Mouse (Mus musculus) right cerebral cortex, postnatal 4 days (tissue): ENCODE measurements around the gene Nrip2.
"Not testable (repeated sequence)": the region's sequence is repeated elsewhere in the genome, so short reads cannot be mapped to it uniquely, and the experiment has no call there.

Experiments used
- DNase-seq: peaks from one replicate; pipeline ENCODE4 v3.0.0-alpha.2; 2022

Nrip2 gene

DNA sequence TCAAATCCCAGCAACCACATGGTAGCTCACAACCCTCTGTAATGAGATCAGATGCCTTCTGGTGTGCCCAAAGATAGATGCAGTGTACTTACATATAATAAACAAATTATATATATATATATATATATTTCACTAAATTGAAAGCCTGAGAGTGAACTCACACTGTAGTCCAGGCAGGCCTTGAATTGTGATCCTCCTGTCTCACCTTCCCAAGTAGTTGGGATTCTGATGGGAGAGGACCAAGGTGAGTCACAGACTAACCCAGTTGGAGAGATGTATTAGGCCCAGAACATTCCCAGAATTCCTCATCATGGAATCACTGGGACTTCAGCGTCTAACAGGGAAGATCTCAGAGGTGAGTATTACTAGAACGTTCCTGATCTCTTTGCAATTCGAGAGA, at the start of gene Nrip2:
Gene Nrip2, plus strand, starts transcription at position 301 of the 400 bp plus-strand sequence.
- no peak for DNase-seq

DNA sequence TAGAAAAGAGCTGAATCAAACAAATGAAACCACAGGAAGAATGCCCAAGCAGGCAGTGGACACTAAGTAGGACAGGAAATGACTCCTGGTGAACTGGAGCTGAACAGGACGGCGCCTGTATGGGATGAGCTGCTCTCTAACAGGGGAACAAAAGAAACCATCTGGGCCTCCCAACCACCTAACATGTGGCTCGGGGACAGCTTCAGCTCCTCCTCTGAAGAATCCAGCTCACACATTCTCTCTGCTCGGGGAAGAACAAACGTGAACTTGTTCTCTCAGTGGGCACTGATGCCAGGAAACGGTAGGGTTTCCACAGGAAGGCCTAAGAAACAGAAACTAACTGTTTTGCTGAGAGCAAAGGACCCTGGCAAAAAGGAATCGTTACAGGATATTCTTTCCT, 49.4 kb upstream of the Nrip2 start:
- no peak for DNase-seq

DNA sequence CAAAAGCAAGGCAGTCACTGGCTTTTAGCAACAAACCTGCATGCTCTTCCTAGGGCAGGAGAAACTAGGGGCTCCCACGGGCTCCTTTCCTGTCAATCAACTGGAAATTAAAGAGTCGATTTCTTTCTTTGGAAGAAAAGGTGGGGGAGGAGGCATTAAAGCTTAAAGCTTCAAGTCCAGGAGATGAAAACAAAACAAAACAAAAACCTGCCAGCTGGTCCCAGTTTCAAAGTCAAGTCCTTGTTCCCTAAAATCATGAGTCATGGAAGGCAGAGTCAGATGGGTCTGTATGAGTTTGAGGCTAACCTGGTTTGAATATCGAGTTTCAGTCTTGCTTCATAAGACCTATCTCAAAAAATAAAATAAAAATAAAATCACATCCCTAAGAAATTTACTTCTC, 45.0 kb upstream of the Nrip2 start:
- DNase-seq, result no peak

DNA sequence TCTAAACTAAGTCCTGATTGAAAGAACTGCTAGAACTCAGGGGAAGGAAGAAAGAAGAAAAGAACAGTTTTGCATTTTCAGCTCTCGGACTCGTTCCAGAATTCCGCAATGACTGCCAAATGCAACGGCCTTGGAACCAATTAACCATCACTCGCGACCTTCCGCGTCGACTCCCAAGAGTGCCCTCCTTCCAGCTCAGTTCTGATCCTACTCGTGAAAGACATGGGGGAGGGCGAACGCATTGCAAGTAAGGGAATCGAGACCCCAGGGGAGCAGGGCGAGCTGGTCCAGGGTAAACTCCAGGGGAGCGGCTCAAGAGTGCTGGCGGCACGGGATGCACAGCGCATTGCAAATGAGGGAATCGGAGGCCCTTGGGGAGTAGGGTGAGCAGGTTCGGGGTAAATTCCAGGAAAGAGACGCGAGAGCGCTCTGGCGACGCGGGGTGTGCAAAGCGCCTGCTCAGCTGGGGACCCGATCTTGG, 43.9 kb upstream of the Nrip2 start:
- no peak for DNase-seq

DNA sequence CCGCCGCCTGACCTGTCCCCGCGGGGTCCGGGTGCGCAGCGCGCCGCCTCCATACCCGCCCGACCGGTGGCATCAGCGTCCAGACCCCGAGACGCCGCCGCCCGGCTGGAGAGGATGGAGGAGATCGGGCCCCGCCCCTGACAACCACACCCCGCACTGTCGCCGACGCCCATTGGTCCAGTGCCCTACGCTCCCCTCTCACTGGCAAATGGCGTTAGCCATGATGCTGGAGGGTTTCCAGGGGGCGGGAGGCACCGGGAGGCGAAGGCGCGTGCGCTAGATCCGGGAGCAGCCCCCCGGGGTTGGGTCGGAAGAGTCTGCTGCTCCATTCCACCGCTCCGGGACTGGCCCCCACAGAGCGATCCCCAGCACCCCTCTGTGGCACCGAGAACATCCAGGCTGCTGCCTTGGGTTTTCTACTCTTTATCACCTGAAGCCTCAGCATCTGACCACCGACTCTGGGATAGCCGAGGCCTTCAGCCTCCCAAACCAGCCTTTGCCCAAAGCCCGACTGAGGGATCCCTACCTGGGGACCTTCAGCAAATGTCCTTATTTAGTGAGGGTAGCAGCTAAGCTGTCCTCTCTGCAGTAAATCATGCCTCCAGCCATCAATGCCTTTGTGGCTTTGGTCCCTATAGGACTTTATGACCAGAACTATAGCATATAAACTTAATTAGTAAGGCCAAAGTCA, 43.2 kb upstream of the Nrip2 start, which contains the start of gene Tulp3:
Gene Tulp3, minus strand, starts transcription at position 126 of the 691 bp plus-strand sequence.
- DNase-seq, result peak; percentile 99

DNA sequence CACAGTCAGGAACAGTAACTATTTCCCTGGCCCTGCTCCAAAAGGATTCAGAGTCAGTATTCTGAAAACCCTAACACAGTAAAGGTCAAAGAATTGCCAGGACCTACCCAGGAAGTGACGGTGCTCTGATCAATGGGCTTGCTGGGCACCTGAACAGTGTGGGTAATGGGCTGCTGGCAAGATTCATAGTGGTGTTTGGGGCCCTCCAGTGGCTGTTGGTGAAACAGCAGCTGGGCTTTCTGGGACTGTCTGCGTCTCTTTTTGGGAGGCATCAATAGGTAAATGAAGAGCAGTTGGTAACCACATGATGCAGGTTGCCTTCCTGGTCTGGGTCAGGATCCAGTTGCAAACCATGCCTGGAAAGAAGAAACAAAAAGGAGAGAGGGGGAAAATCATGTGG, 40.1 kb upstream of the Nrip2 start:
- DNase-seq, result peak; percentile 73

DNA sequence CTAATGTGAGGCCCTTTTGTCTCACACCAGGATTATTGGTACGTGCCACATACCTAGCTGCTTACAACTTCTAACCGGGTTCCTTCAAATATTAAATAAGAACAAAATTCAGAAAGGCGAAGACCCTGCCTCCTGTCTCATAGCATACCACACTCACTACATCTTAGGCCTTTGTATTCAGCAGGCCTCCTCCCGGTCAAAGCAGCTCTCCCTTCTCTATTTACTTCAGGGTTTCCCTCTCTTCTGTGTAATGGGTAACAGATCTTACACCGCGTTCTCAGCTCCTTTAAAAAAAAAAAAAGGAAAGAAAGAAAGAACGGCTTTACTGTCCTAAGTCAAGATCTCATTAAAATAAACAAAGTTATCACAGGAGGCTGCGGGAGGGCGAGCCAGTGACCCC, 37.2 kb upstream of the Nrip2 start:
- DNase-seq, result no peak

DNA sequence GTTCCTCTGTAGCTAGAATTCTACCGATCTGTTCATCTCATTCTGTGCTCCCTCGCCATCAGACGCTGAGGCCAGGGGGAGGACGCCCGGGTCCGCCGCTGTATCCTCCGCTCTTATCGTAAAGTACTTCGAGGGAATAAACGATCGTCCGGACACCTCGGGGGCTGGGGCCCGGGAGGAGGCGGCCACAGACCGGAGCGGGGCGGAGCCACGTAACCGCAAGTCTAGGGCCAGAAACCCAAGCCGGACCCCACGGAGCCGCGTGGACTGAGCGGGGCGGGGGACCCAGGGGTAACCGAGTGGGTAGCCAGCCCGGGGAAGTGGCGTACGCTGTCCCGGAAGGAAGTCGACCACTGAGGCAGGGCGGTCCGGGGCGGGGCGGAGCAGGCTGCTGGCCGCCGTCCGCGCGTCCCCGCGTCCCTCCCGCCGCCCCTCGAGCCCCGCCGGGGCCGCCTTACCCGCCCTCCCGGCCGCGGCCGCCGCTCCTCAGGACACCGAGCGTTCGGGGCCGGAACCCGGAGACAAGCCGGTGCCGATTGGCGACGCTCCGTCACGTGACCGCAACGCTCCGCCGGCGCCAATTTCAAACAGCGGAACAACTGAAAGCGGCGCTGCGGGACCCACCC, 36.6 kb upstream of the Nrip2 start, which contains the start of the genes Rhno1 and Foxm1:
Gene Rhno1, minus strand, starts transcription at position 531 of the 626 bp plus-strand sequence.
Gene Foxm1, plus strand, starts transcription at position 587 of the 626 bp plus-strand sequence.
- DNase-seq, result peak; percentile 86

DNA sequence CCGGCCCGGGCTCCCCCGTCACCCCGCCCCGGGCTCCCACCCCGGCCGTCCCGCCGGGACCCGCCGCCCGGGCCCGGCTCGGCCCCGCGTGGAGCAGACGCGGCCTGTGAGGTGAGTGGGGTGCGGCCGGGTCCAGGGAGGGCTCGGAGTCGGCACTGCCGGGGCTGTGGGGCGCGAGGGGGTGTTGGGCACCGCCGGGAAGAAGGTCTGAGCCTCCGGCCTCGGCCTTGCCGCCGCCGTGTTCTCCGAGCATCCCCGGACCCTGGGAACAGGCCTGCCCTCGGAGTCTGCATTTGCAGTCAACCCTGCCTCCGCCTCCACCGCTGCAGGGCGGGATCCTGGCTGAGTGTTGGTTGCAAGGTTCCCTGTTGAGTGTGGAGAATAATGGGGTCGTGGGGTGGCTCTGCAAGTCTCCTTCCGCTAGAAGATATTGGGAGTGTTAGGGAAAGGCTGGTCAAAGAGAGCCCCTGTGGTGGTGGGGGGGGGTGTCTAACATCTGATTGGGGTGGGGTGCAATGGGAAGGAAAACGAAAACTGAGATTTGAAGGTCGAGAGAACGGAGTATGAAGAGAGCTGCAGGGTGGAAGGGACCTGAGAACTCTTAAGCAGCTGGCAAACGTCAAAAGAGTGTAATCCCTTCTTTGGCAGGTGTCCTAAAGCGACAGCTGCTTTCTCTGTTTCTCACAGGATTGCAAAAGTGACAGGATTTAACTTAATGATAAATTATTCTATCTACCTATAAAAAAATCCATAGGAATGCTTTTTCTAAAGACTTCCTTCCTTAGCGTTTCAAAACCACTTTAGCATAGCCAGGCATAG, 35.9 kb upstream of the Nrip2 start:
- no peak for DNase-seq

DNA sequence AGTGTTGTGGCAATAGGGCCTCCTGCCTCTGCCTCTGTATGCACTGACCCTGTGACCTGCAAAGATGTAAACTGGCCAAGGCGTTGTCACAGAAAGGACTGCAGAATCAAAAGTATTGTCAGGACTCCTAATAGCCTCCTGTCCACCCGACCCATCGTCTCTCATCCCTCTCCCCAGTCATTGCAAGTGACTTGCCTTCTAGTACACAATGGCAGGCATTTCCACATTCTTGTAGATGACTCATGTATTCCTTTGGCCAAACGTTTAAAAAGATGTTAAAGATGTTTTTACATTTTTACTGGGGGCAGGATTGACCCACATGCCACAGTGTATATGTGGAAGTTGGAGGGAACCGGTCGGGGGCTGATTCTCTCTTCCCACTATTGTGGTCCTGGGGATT, 34.4 kb upstream of the Nrip2 start:
- DNase-seq, result no peak

DNA sequence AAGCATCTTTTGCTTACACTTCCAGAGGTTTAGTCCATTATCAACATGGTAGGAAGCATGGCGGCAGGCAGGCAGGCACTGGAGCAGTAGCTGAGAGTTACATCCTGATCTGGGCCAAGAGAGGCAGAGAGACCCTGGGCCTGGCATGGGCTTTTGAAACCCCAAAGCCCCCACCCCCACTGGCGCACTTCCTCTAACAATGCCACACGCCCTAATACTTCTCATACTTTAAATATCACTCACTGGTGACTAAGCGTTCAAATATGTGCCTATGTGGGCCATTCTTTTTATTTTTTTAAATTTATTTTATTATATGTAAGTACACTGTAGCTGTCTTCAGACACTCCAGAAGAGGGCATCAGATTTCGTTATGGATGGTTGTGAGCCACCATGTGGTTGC, 32.6 kb upstream of the Nrip2 start:
- DNase-seq, result no peak

DNA sequence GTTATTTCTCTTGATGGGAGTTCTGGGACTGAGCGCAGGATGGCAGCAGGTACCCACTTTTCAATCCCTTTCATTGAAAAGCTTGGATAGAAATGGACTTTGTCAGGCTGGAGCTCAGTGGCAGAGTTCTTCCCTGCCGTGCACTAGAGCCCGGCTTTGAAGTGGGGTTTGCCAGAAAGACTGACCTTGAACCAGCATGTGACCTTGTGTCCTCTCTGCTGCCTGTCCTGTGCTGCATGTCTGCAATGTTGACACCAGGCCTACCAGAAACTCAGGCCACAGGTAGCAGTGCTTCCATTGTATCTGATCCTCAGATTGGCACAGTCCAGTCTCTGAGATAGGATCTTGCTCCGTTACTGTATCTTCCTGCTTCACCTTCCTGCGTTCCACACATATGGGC, 29.1 kb upstream of the Nrip2 start:
- DNase-seq, result no peak

DNA sequence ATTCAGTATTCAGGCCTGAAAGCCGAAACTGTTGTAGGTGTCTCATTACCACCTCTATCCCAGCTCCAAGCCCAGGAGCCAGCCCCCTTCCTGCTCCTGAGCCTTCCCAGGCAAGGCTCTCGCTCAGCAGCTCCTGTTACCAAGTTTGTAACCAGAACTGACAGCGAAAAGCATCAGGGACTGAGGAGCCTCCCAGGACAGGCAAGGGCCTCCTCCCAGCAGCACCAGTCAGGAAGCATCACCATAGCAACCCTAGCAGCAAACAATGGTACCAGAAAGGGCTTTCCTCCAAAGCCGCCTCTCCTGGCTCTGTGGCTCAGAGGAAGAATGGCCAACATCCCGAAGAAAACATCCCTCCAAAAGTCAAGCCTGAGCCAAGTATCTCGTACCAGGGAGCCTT, 23.9 kb upstream of the Nrip2 start, which contains the start of the genes Tex52 and Gm44596:
Gene Tex52, plus strand, starts transcription at position 265 of the 400 bp plus-strand sequence.
Gene Gm44596, plus strand, starts transcription at position 312 of the 400 bp plus-strand sequence.
- DNase-seq, result no peak

DNA sequence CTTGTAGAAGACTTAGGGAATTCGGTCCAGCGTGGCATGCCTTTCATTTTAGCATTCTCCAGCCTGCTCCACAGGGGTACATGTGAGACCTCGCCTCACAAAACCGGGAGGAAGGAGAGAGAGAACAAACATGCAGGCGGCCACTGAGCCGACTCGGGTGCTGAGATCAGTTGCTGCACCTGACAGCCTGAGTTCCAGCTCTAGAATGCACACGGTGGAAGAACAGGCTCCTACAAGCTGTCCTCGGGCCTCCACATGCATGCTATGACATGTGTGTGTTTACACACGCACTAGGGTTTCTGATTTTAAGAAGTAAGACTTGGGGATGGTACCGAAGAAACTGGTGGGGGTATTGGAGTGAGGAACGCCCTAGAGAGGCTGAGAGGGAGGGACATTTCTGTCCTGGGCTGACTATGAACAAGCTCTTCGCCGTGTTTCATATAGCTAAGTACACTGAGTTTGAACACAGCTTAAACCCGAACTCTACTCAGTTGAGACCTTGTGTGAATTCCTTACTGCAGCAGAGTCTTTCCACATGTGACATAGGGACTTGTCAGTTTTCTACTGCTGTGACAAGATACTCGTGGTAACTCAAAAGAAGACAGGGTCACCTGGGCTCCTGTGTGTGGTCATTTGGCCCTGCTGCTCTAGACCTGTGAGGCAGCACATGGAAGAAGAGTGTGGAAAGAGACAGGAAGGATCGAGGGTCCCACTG, 22.6 kb upstream of the Nrip2 start:
- DNase-seq, result no peak

DNA sequence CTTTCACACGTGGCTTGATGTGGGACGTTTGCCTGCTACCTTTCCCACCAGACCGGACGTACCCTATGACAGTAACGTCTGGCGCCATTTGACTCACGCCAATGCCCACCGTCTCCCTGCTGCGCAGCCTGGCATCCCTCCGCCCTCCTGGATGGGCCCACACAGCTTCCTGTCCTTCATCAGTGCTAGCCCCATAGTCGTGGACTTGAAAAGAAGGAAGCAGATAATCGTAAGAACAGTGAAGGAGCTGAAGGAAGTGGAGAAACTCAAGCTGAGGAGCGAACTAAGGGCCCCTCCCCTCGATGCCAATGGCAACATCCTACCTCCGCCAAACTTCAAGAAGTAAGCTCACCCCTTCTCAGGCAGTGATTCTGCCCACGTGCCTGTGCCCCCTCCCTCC, 19.5 kb upstream of the Nrip2 start:
- DNase-seq, result no peak

DNA sequence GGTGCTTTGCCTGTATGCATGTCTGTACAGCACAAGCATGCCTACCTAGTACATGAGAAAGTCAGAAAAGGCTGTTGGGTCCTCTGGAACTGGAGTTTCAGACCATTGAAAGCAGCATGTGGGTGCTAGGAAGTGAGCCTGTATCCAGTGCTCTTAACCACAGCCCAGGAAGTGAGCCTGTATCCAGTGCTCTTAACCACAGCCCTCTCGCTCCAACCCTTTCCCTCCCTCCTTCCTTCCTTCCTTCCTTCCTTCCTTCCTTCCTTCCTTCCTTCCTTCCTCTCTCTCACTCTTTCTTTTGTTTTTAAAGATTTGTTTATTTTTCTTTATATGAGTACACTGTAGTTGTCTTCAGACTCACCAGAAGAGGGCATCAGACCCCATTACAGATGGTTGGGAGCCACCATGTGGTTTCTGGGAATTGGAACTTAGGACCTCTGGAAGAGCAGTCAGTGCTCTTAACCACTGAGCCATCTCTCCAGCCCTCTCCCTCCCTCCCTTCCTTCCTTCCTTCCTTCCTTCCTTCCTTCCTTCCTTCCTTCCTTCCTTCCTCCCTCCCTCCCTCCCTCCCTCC, 18.4 kb upstream of the Nrip2 start:
- not testable (repeated sequence) for DNase-seq

DNA sequence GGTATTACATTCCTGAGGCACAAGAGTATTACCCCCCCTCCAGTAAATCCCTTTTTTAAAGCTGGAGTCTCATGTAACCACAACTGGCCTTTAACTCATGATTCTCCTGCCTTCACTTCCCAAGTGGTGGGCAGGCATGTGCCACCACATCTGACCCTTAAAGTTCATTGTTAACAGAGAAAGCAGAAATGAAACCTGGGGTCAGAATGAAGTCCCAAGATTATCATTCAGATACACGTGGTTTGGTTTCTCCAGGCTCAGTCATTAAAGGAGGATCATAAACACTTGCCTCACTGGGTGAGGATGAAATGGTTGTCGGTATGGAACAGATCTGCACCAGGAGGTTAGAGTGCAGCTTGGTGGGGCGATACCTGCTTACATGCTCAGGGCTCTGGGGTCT, 17.8 kb upstream of the Nrip2 start:
- no peak for DNase-seq

DNA sequence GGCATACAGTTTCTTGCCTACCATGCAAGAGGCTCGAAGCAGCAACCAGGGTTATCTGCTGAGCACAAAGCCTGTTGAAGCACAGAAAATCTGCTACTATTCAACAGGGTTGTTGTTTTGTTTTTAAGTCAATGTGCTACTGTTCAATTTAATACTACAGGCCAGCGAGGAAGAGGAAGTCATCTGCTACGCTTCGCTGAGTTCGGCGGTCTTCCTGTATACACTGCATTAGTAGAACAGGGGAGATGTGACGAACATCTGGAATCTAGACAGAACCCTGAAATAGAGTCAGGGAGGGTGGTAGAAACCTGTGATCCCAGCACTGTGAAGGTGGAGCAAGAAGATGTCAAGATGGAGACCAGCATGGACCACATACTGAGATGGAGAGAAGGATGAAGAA, 15.3 kb upstream of the Nrip2 start:
- DNase-seq, result no peak

DNA sequence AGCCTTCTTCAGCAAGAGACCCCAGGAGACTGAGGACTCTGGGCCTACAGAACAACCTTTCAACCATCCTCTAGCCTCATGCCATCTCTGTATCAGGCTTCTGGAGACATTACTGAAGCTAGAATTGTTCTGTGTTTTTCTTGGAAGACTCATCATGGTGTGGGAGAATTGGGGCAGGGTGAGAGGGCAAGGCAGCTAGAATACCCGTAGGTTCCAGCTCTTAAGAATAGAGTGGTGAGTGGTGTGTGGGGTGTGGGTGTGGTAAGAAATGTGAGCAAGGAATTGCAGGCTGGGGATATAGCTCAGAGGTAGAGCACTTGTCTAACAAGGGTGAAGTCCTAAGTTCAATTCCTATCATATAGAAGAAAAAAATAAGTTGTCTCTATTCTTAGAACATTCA, 14.1 kb upstream of the Nrip2 start:
- DNase-seq, result no peak

DNA sequence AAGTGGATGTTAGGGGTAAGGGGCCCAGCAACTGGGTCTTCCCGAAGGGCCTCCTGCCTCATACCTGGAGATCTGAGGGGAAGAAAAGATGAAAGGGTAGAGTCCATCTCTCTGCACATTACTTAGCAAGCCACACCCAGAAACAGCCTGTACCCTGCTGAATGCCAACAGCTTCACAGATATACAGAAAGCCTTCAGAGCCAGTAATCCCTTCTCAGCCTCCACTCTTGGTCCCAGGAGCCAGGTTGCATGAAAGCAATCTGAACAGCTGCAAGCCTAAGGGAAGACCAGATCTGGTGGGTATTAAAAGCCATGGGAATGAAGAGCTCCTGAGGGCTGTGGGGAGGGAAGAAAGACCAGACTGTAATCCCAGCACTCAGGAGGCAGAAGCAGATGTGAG, 9.9 kb upstream of the Nrip2 start:
- no peak for DNase-seq

DNA sequence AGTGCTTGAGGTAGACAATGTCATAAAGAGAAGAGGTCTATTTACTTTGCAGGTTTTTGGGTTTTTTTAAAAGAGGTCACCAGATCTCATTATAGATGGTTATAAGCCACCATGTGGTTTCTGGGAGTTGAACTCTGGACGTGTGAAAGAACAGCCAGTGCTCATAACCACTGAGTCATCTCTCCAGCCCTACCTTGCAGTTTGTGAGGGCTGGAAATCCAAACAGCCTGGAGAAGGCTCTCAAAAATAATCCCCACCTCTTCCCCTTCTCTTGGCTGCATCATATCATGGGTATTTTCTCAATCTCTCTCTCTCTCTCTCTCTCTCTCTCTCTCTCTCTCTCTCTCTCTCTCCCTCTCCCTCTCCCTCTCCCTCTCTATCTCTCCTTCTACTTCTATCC, 8.4 kb upstream of the Nrip2 start:
- no peak for DNase-seq

DNA sequence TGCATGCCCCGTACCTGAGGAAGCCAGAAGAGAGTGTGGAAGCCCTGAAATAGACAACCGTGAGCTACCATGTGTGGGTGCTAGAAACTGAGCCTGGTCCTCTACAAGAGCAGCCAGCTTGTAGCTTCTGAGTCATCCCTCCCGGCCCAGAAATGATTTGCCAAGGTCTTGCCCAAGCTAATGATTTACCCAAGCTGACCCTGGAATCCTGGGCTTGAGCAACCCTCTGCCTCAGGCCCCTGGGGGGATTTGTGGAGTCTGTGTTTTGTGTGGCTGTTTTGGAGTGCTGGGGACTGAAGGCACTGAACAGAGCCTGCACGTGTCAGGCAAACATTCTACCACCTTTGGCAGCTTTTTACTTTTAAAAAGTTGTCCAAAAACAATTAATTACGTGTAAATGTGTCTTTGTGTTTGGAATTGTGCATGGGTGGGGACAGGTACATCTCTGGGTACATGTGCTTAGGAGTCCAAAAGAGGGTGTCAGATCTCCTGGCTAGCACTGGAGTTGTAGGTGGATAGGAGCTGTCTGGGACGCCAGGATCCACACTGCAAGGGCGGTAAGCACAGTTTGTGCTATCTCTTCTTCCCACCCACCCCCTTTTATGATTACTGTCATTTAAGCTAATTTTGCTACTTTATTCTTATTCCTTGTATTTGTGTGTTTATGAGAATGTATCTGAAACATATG, 1.4 kb upstream of the Nrip2 start:
- DNase-seq, result no peak
